Mouse (Mus musculus): Measurements from ENCODE around the gene Midn. TPM values are rescaled to one million over a fixed set of nuclear protein-coding genes. Genes with fewer than 3 reads are reported as not detected.
A peak's percentile ranks its signal among the peaks of the same experiment; 100 is the strongest.

Gene Midn
- polyA plus RNA-seq, 1 experiment: 128 TPM

GRCm38 (mm10) chr10:80105460-80105859, 42.6 kb upstream of the Midn start, which contains the start of gene Sbno2:
Gene Sbno2, minus strand, starts transcription at chr10:80105571.
- peaks cover 26% of the 10 kb centered on the region; the same call in 1 of the 2 replicates for H3K4me1 ChIP-seq (ENCODE audit: control insufficient read depth, insufficient read depth, insufficient read length)

GRCm38 (mm10) chr10:80105926-80106325, 42.1 kb upstream of the Midn start:
- no peaks in the 10 kb centered on the region for H3K36me3 ChIP-seq (ENCODE audit: control insufficient read depth, insufficient read depth, low read length)
- H3K27ac ChIP-seq (ENCODE audit: insufficient read depth, low read length): peak overlapping the region; percentile 27
- WGBS: 63% methylated on average over 5 of the region's 5 CpGs
- DNase-seq (ENCODE audit: low read depth in 1 of 2, low spot score in 2 of 2): no peak
- no peaks in the 10 kb centered on the region for H3K27me3 ChIP-seq (ENCODE audit: control insufficient read depth, insufficient read depth, low read length)
- no peak for TF ChIP-seq CTCF (IDR thresholded peaks at IDR 0.05; ENCODE audit: extremely low read depth, insufficient read depth, insufficient read length, insufficient replicate concordance)
- TF ChIP-seq POLR2A (IDR thresholded peaks at IDR 0.05; ENCODE audit: low read depth, low read length): no peak
- H3K4me1 ChIP-seq (ENCODE audit: control insufficient read depth, insufficient read depth, insufficient read length): peaks cover 22% of the 10 kb centered on the region; the same call in 1 of the 2 replicates
- H3K4me3 ChIP-seq (ENCODE audit: extremely low read depth, insufficient read depth, insufficient read length): no peak overlapping the region

More at GRCm38 (mm10) chr10:80105460-80105859, 42.6 kb upstream of the Midn start, which contains the start of gene Sbno2:
- DNase-seq (ENCODE audit: low read depth in 1 of 2, low spot score in 2 of 2): peak in 1 of 2 experiments; percentile 42
- WGBS: 36% methylated on average over 5 of the region's 5 CpGs
- H3K36me3 ChIP-seq (ENCODE audit: control insufficient read depth, insufficient read depth, low read length): no peaks in the 10 kb centered on the region
- TF ChIP-seq CTCF (IDR thresholded peaks at IDR 0.05; ENCODE audit: extremely low read depth, insufficient read depth, insufficient read length, insufficient replicate concordance): no peak
- peak within 1 kb of the TSS; percentile 39 for H3K27ac ChIP-seq (ENCODE audit: insufficient read depth, low read length)
- no peak within 1 kb of the TSS for H3K4me3 ChIP-seq (ENCODE audit: extremely low read depth, insufficient read depth, insufficient read length)
- H3K27me3 ChIP-seq (ENCODE audit: control insufficient read depth, insufficient read depth, low read length): no peaks in the 10 kb centered on the region

- Histone ChIP-seq H3K4me1 (ENCODE audit: control insufficient read depth, insufficient read depth, insufficient read length) (peaks cover 13% of the 10 kb centered on the region; the same call in 1 of the 2 replicates), H3K36me3 (ENCODE audit: control insufficient read depth, insufficient read depth, low read length) (no peaks in the 10 kb centered on the region), H3K27me3 (ENCODE audit: control insufficient read depth, insufficient read depth, low read length) (no peaks in the 10 kb centered on the region), H3K27ac (ENCODE audit: insufficient read depth, low read length) (no peak overlapping the region), H3K4me3 (ENCODE audit: extremely low read depth, insufficient read depth, insufficient read length) (no peak overlapping the region)
- TF ChIP-seq CTCF (IDR thresholded peaks at IDR 0.05; ENCODE audit: extremely low read depth, insufficient read depth, insufficient read length, insufficient replicate concordance) (no peak), POLR2A (IDR thresholded peaks at IDR 0.05; ENCODE audit: low read depth, low read length) (no peak)
- no peak for DNase-seq (ENCODE audit: low read depth in 1 of 2, low spot score in 2 of 2)
- WGBS: 91% methylated on average over 6 of the region's 6 CpGs
Measured at GRCm38 (mm10) chr10:80107678-80108077, 40.4 kb upstream of the Midn start.

GRCm38 (mm10) chr10:80114341-80115284, 33.5 kb upstream of the Midn start:
- no peaks in the 10 kb centered on the region for H3K27me3 ChIP-seq (ENCODE audit: control insufficient read depth, insufficient read depth, low read length)
- H3K4me3 ChIP-seq (ENCODE audit: extremely low read depth, insufficient read depth, insufficient read length): peak overlapping the region; percentile 72
- H3K4me1 ChIP-seq (ENCODE audit: control insufficient read depth, insufficient read depth, insufficient read length): peaks cover 14% of the 10 kb centered on the region
- H3K27ac ChIP-seq (ENCODE audit: insufficient read depth, low read length): peak overlapping the region; percentile 95
- H3K36me3 ChIP-seq (ENCODE audit: control insufficient read depth, insufficient read depth, low read length): peaks cover 3% of the 10 kb centered on the region
- DNase-seq (ENCODE audit: low read depth in 1 of 2, low spot score in 2 of 2): peak; percentile 73 to 90
- 3% methylated on average over 27 of the region's 27 CpGs for WGBS
- no peak for TF ChIP-seq POLR2A (IDR thresholded peaks at IDR 0.05; ENCODE audit: low read depth, low read length)
- TF ChIP-seq CTCF (IDR thresholded peaks at IDR 0.05; ENCODE audit: extremely low read depth, insufficient read depth, insufficient read length, insufficient replicate concordance): peak; percentile 88; the same call in 1 of the 2 replicates

- TF ChIP-seq POLR2A (IDR thresholded peaks at IDR 0.05; ENCODE audit: low read depth, low read length): peak; percentile 85
- TF ChIP-seq CTCF (IDR thresholded peaks at IDR 0.05; ENCODE audit: extremely low read depth, insufficient read depth, insufficient read length, insufficient replicate concordance): no peak
- peaks cover 3% of the 10 kb centered on the region for H3K36me3 ChIP-seq (ENCODE audit: control insufficient read depth, insufficient read depth, low read length)
- WGBS: 1% methylated on average over 68 of the region's 70 CpGs
- peak within 1 kb of the TSS; percentile 92 for H3K4me3 ChIP-seq (ENCODE audit: extremely low read depth, insufficient read depth, insufficient read length)
- peak; percentile 100 for DNase-seq (ENCODE audit: low read depth in 1 of 2, low spot score in 2 of 2)
- no peaks in the 10 kb centered on the region for H3K27me3 ChIP-seq (ENCODE audit: control insufficient read depth, insufficient read depth, low read length)
- H3K4me1 ChIP-seq (ENCODE audit: control insufficient read depth, insufficient read depth, insufficient read length): peaks cover 14% of the 10 kb centered on the region
- peak within 1 kb of the TSS; percentile 95 for H3K27ac ChIP-seq (ENCODE audit: insufficient read depth, low read length)
Measured at GRCm38 (mm10) chr10:80115290-80115943, 32.7 kb upstream of the Midn start, which contains the start of gene Stk11. Gene Stk11, plus strand, starts transcription at chr10:80115803.

- Histone ChIP-seq H3K27ac (ENCODE audit: insufficient read depth, low read length) (peak overlapping the region; percentile 85), H3K4me1 (ENCODE audit: control insufficient read depth, insufficient read depth, insufficient read length) (peaks cover 14% of the 10 kb centered on the region), H3K27me3 (ENCODE audit: control insufficient read depth, insufficient read depth, low read length) (no peaks in the 10 kb centered on the region), H3K36me3 (ENCODE audit: control insufficient read depth, insufficient read depth, low read length) (peaks cover 3% of the 10 kb centered on the region), H3K4me3 (ENCODE audit: extremely low read depth, insufficient read depth, insufficient read length) (peak overlapping the region; percentile 92)
- TF ChIP-seq CTCF (IDR thresholded peaks at IDR 0.05; ENCODE audit: extremely low read depth, insufficient read depth, insufficient read length, insufficient replicate concordance) (no peak), POLR2A (IDR thresholded peaks at IDR 0.05; ENCODE audit: low read depth, low read length) (no peak)
- WGBS: under 1% methylated on average over 63 of the region's 63 CpGs
- no peak for DNase-seq (ENCODE audit: low read depth in 1 of 2, low spot score in 2 of 2)
Measured at GRCm38 (mm10) chr10:80115944-80116335, 32.1 kb upstream of the Midn start.

All from spleen, adult 2 months (tissue).